In the genomic region with DNA sequence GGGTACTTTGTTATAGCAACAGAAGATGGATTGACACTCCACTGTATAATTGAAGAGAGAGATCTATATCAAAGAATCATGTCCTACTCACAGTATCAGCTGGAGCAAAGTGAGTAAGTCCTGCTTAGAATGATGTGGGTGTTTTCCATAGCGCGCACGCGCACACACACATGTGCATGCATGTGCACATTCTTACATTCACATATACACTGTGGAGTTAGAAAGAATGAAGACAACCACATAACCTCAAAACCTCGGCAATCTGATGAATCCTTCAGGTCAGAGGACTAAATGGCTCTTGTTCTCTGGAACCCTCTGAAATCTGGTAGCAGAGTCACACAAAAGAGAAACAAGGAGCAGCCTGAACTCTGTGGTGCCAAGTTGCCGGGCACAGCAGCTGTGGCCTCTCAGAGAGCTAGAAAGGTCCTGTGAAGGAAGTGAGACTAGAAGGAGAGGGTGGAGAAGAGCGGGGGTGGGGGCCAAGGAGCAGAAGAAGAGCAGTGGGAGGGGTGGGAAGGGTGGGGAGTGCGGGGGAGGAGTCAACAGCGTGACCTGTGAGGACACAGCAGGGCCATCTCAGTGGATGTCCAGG, we compare ENCODE assay signal across 13 mouse cellular contexts. TPM values are rescaled to one million over a fixed set of nuclear protein-coding genes. Genes with fewer than 3 reads are reported as not detected.
DNase-seq lines count a peak whose midpoint lies in the region; ATAC-seq lines count a peak whose summit lies in the region.
"Had no signal": no experiment of that assay in that cellular context is flagged by ENCODE, and none has a peak within 500 bp of the region (broad histone marks: within the 10 kb centered on the region; RNA-seq: fewer than 3 reads in every experiment).

No protein-coding gene starts in this region.

- intact Hi-C loops in left cerebral cortex, postnatal 14 days (cut with DNase I), result no loop called here
- intact Hi-C loops in heart, postnatal 14 days (cut with DNase I), result no loop called here

- ATAC-seq in monocyte, adult 5-6 weeks (replicated peaks; ENCODE audit: insufficient number of reproducible peaks, low FRiP score, low TSS enrichment, poor library complexity, severe bottlenecking), result peak; percentile 44
- ATAC-seq: intestine, embryonic 15.5 days; midbrain, embryonic 13.5 days; Patski had no signal

- peak; percentile 18 to 31 for DNase-seq in lung, postnatal 4 days
- no peak for DNase-seq in lung, postnatal 10 days
- DNase-seq in B cell, adult 2 months, result peak; percentile 43 to 47
- DNase-seq in T-cell, adult 2 months (ENCODE audit: low spot score), result peak; percentile 42
- DNase-seq in left cerebral cortex, postnatal 14 days (ENCODE audit: low spot score in 2 of 2), result no peak
- no peak for DNase-seq in heart, postnatal 14 days
- DNase-seq: cerebellum, adult 18-20 months; lung, embryonic 14.5 days; right cerebral cortex, adult 18-20 months had no signal

RNA-seq across cellular contexts. Expression of a gene that starts 10.3 kb away (rescaled TPM):
- total RNA-seq in monocyte, adult 5-6 weeks (2017), result 415 to 764 TPM (median 432 TPM) in 3 replicates
- 1 to 10 TPM; 3.1 to 3.4 TPM for total RNA-seq in left cerebral cortex, postnatal 14 days (2021)
- total RNA-seq in heart, postnatal 14 days (2021), result 1 to 10 TPM; 3.0 to 5.8 TPM

Comparison
In these comparisons a context has a peak if more than half of its experiments do, and no peak if none do; other contexts are left out.
1. DNase-seq: peak in lung, postnatal 4 days (2 of 2), B cell, adult 2 months (2 of 2) and T-cell, adult 2 months (single experiment); none in lung, postnatal 10 days (single experiment), left cerebral cortex, postnatal 14 days (0 of 2) and heart, postnatal 14 days (0 of 2).
2. RNA of a gene that starts 10.3 kb away (total RNA-seq): 415 to 764 TPM in monocyte, adult 5-6 weeks; 3.0 to 5.8 TPM in heart, postnatal 14 days and 3.1 to 3.4 TPM in left cerebral cortex, postnatal 14 days; every median in the first group is over 10 times any median in the second.